Mouse (Mus musculus): ENCODE measurements around the gene Vmn2r70. TPM values are rescaled to one million over a fixed set of nuclear protein-coding genes. Genes with fewer than 3 reads are reported as not detected.

The Vmn2r70 gene
- polyA plus RNA-seq (2012; rRNA removed) = not detected in 2 replicates

GRCm38 (mm10) chr7:85569092-85569491 is at the start of gene Vmn2r70:
Gene Vmn2r70 (minus strand): TSS chr7:85569192.
- no peaks in the 10 kb centered on the region for H3K4me1 ChIP-seq (ENCODE audit: control insufficient read depth, insufficient read depth, low read length)
- no peak within 1 kb of the TSS for H3K4me3 ChIP-seq (replicated peaks; ENCODE audit: insufficient read depth, low read depth, low read length)
- TF ChIP-seq CTCF (IDR thresholded peaks at IDR 0.05; ENCODE audit: borderline replicate concordance, insufficient read depth, low read depth, low read length) (no peak), POLR2A (IDR thresholded peaks at IDR 0.05; ENCODE audit: borderline replicate concordance, insufficient read depth, low read length) (no peak)
- 64% methylated on average over 2 of the region's 2 CpGs for WGBS
- H3K27me3 ChIP-seq (ENCODE audit: control insufficient read depth, insufficient read depth, low read length) = no peaks in the 10 kb centered on the region
- DNase-seq = no peak
- H3K27ac ChIP-seq (ENCODE audit: insufficient read depth, low read length) = no peak within 1 kb of the TSS

- H3K4me3 ChIP-seq (replicated peaks; ENCODE audit: insufficient read depth, low read depth, low read length) = no peak within 1 kb of the TSS
- WGBS = 74% methylated on average over 5 of the region's 5 CpGs
- no peaks in the 10 kb centered on the region for H3K4me1 ChIP-seq (ENCODE audit: control insufficient read depth, insufficient read depth, low read length)
- DNase-seq = no peak
- H3K27ac ChIP-seq (ENCODE audit: insufficient read depth, low read length) = no peak within 1 kb of the TSS
- H3K27me3 ChIP-seq (ENCODE audit: control insufficient read depth, insufficient read depth, low read length) = no peaks in the 10 kb centered on the region
- TF ChIP-seq CTCF (IDR thresholded peaks at IDR 0.05; ENCODE audit: borderline replicate concordance, insufficient read depth, low read depth, low read length) (no peak), POLR2A (IDR thresholded peaks at IDR 0.05; ENCODE audit: borderline replicate concordance, insufficient read depth, low read length) (no peak)
Observed at GRCm38 (mm10) chr7:85562787-85563186, 6.2 kb downstream of the Vmn2r70 start, which contains the start of gene Vmn2r71. Gene Vmn2r71 (plus strand): TSS chr7:85563087.

- H3K27me3 ChIP-seq (ENCODE audit: control insufficient read depth, insufficient read depth, low read length) = no peaks in the 10 kb centered on the region
- no peak overlapping the region for H3K4me3 ChIP-seq (replicated peaks; ENCODE audit: insufficient read depth, low read depth, low read length)
- 52% methylated on average over 2 of the region's 2 CpGs for WGBS
- TF ChIP-seq POLR2A (IDR thresholded peaks at IDR 0.05; ENCODE audit: borderline replicate concordance, insufficient read depth, low read length) (no peak), CTCF (IDR thresholded peaks at IDR 0.05; ENCODE audit: borderline replicate concordance, insufficient read depth, low read depth, low read length) (no peak)
- no peak for DNase-seq
- no peaks in the 10 kb centered on the region for H3K4me1 ChIP-seq (ENCODE audit: control insufficient read depth, insufficient read depth, low read length)
- no peak overlapping the region for H3K27ac ChIP-seq (ENCODE audit: insufficient read depth, low read length)
Observed at GRCm38 (mm10) chr7:85543118-85543517, 25.9 kb downstream of the Vmn2r70 start.

GRCm38 (mm10) chr7:85542108-85542507 is 26.9 kb downstream of the Vmn2r70 start:
- WGBS = 74% methylated on average over 2 of the region's 2 CpGs
- DNase-seq = no peak
- no peak for TF ChIP-seq CTCF (IDR thresholded peaks at IDR 0.05; ENCODE audit: borderline replicate concordance, insufficient read depth, low read depth, low read length)
- TF ChIP-seq POLR2A (IDR thresholded peaks at IDR 0.05; ENCODE audit: borderline replicate concordance, insufficient read depth, low read length) = no peak
- no peak overlapping the region for H3K4me3 ChIP-seq (replicated peaks; ENCODE audit: insufficient read depth, low read depth, low read length)
- no peaks in the 10 kb centered on the region for H3K27me3 ChIP-seq (ENCODE audit: control insufficient read depth, insufficient read depth, low read length)
- H3K27ac ChIP-seq (ENCODE audit: insufficient read depth, low read length) = no peak overlapping the region
- H3K4me1 ChIP-seq (ENCODE audit: control insufficient read depth, insufficient read depth, low read length) = no peaks in the 10 kb centered on the region

Other genes starting within 250 kb of the Vmn2r70 start
- not detected in 2 replicates for gene Vmn2r69, start 153.3 kb downstream of the Vmn2r70 start, polyA plus RNA-seq (2012; rRNA removed)
- gene Vmn2r71, start 6.1 kb downstream of the Vmn2r70 start, polyA plus RNA-seq (2012; rRNA removed) = not detected in 2 replicates
- gene Vmn2r72, start 185.9 kb upstream of the Vmn2r70 start, polyA plus RNA-seq (2012; rRNA removed) = not detected in 2 replicates

Measured in cerebellum, adult 2 months (tissue).